Mouse (Mus musculus) G1E (cell line): ENCODE measurements around the gene Pan3. TPM values are rescaled to one million over a fixed set of nuclear protein-coding genes. Genes with fewer than 3 reads are reported as not detected.

Experiments used
- ATAC-seq: 2 replicates; pipeline ENCODE4 v1.8.0; 2016; ENCODE audit warnings: mild to moderate bottlenecking; ENCODE audit not compliant: insufficient number of reproducible peaks, poor library complexity, low FRiP score, severe bottlenecking; ENCODE audit errors: extremely low read depth
- DNase-seq: peaks from one replicate; pipeline ENCODE4 v3.0.0; 2012; ENCODE audit warnings: low spot score
- H3K27me3 ChIP-seq: 2 replicates; pipeline ENCODE4 v1.6.1; 2012; ENCODE audit warnings: mild to moderate bottlenecking, low read length, inconsistent platforms; ENCODE audit not compliant: insufficient read depth
- H3K36me3 ChIP-seq: replicated peaks from 2 replicates; pipeline ENCODE3; 2012; ENCODE audit warnings: mild to moderate bottlenecking, inconsistent platforms
- H3K4me1 ChIP-seq: 2 replicates; pipeline ENCODE4 v1.6.1; 2012; ENCODE audit warnings: low read depth, low read length, inconsistent platforms, mixed read lengths; ENCODE audit not compliant: insufficient read depth
- H3K4me3 ChIP-seq: 2 replicates; pipeline ENCODE4 v1.5.1; 2012; ENCODE audit warnings: low read depth, mild to moderate bottlenecking, inconsistent platforms, low read length, moderate library complexity, mixed read lengths
- H3K9me3 ChIP-seq: replicated peaks from 2 replicates; pipeline ENCODE4 v1.6.1; 2012; ENCODE audit warnings: inconsistent platforms
- CTCF ChIP-seq: IDR thresholded peaks from 2 replicates; pipeline ENCODE4 v1.5.1; 2012; ENCODE audit warnings: low read depth, low read length, inconsistent platforms, mixed read lengths
- GATA1 ChIP-seq: IDR thresholded peaks from 2 replicates; pipeline ENCODE4 v1.6.1; 2012; ENCODE audit warnings: borderline replicate concordance, low read length, inconsistent platforms, mixed read lengths
- GATA2 ChIP-seq: IDR thresholded peaks from 2 replicates; pipeline ENCODE4 v1.6.1; 2012; ENCODE audit warnings: low read depth, low read length, inconsistent platforms, borderline replicate concordance
- POLR2AphosphoS5 ChIP-seq: IDR thresholded peaks from 2 replicates; pipeline ENCODE4 v1.6.1; 2012; ENCODE audit warnings: low read depth, low read length, inconsistent platforms; ENCODE audit not compliant: insufficient replicate concordance
- TAL1 ChIP-seq: conservative IDR thresholded peaks from 2 replicates; pipeline ENCODE4 v1.6.1; 2012; ENCODE audit warnings: low read depth, low read length, inconsistent platforms, mixed read lengths
- polyA plus RNA-seq: library from polyadenylated mRNA; stranded (reverse); fragments of >175 nt; gene quantifications from 2 replicates; pipeline ENCODE4 v1.2.3, GENCODE M21; 2012
- total RNA-seq, 2 experiments: library from RNA; stranded (forward) in 1 of 2; stranded (reverse) in 1 of 2; fragments of 200-1000 nt in 1 of 2; fragments of >200 nt in 1 of 2; fragmentation: Nextera tagmentation in 1 of 2; gene quantifications; 2 replicates each; pipeline ENCODE4 v1.2.3; 2014 to 2017

Pan3 gene
- total and polyA plus RNA-seq, 3 experiments = 32.3 to 618 (median 200) TPM

GRCm38 (mm10) chr5:147436491-147436890 is 6.5 kb downstream of the Pan3 start:
- ATAC-seq (no peak), DNase-seq (no peak)
- peaks cover 89% of the 10 kb centered on the region for H3K4me1 ChIP-seq
- H3K9me3 ChIP-seq = no peaks in the 10 kb centered on the region
- H3K4me3 ChIP-seq = no peak overlapping the region; the same call in 1 of the 2 replicates
- no peak for TF ChIP-seq GATA2
- TF ChIP-seq CTCF = no peak
- no peak for TF ChIP-seq TAL1
- TF ChIP-seq POLR2AphosphoS5 = no peak
- TF ChIP-seq GATA1 = no peak
- no peaks in the 10 kb centered on the region for H3K27me3 ChIP-seq
- peaks cover 60% of the 10 kb centered on the region for H3K36me3 ChIP-seq

- Histone ChIP-seq H3K36me3 (peaks cover 40% of the 10 kb centered on the region), H3K4me1 (peaks cover 87% of the 10 kb centered on the region), H3K9me3 (no peaks in the 10 kb centered on the region), H3K27me3 (no peaks in the 10 kb centered on the region), H3K4me3 (peak overlapping the region; percentile 57; the same call in 1 of the 2 replicates)
- ATAC-seq (no peak), DNase-seq (no peak)
- TF ChIP-seq POLR2AphosphoS5 (no peak), TAL1 (no peak), GATA1 (no peak), CTCF (no peak), GATA2 (no peak)
Observed at GRCm38 (mm10) chr5:147440996-147441507, 11.1 kb downstream of the Pan3 start.

- DNase-seq (peak; percentile 39), ATAC-seq (peak; percentile 79)
- TF ChIP-seq GATA2 (no peak), CTCF (no peak), TAL1 (peak; percentile 72), GATA1 (no peak), POLR2AphosphoS5 (no peak)
- Histone ChIP-seq H3K9me3 (no peaks in the 10 kb centered on the region), H3K4me1 (peaks cover 85% of the 10 kb centered on the region), H3K4me3 (no peak overlapping the region; the same call in 1 of the 2 replicates), H3K36me3 (peaks cover 36% of the 10 kb centered on the region), H3K27me3 (no peaks in the 10 kb centered on the region)
Observed at GRCm38 (mm10) chr5:147441979-147442378, 12.0 kb downstream of the Pan3 start.

- peaks cover 81% of the 10 kb centered on the region for H3K4me1 ChIP-seq
- H3K9me3 ChIP-seq = no peaks in the 10 kb centered on the region
- DNase-seq = no peak
- no peaks in the 10 kb centered on the region for H3K27me3 ChIP-seq
- no peak for TF ChIP-seq GATA1
- no peak for TF ChIP-seq TAL1
- no peak for TF ChIP-seq GATA2
- TF ChIP-seq POLR2AphosphoS5 = no peak
- no peak for TF ChIP-seq CTCF
- H3K4me3 ChIP-seq = no peak overlapping the region; the same call in 1 of the 2 replicates
- no peak for ATAC-seq
- H3K36me3 ChIP-seq = peaks cover 35% of the 10 kb centered on the region
Observed at GRCm38 (mm10) chr5:147442741-147443140, 12.8 kb downstream of the Pan3 start.

- Histone ChIP-seq H3K9me3 (no peaks in the 10 kb centered on the region), H3K27me3 (no peaks in the 10 kb centered on the region), H3K4me1 (peaks cover 79% of the 10 kb centered on the region), H3K4me3 (peak overlapping the region; percentile 6; the same call in 1 of the 2 replicates), H3K36me3 (peaks cover 35% of the 10 kb centered on the region)
- DNase-seq = no peak
- no peak for ATAC-seq
- TF ChIP-seq CTCF = no peak
- TF ChIP-seq GATA2 = no peak
- TF ChIP-seq TAL1 = no peak
- no peak for TF ChIP-seq GATA1
- no peak for TF ChIP-seq POLR2AphosphoS5
Observed at GRCm38 (mm10) chr5:147444298-147444697, 14.3 kb downstream of the Pan3 start.

- Histone ChIP-seq H3K27me3 (no peaks in the 10 kb centered on the region), H3K9me3 (no peaks in the 10 kb centered on the region), H3K36me3 (peaks cover 37% of the 10 kb centered on the region), H3K4me3 (no peak overlapping the region; the same call in 1 of the 2 replicates), H3K4me1 (peaks cover 78% of the 10 kb centered on the region)
- TF ChIP-seq GATA1 = no peak
- TF ChIP-seq POLR2AphosphoS5 = no peak
- TF ChIP-seq TAL1 = 0 out of 2 replicates have a peak, but pooled peaks have one; percentile 38
- ATAC-seq (no peak), DNase-seq (no peak)
Observed at GRCm38 (mm10) chr5:147444757-147445156, 14.8 kb downstream of the Pan3 start.
